ENCODE assay signal across 12 mouse cellular contexts in the genomic region with DNA sequence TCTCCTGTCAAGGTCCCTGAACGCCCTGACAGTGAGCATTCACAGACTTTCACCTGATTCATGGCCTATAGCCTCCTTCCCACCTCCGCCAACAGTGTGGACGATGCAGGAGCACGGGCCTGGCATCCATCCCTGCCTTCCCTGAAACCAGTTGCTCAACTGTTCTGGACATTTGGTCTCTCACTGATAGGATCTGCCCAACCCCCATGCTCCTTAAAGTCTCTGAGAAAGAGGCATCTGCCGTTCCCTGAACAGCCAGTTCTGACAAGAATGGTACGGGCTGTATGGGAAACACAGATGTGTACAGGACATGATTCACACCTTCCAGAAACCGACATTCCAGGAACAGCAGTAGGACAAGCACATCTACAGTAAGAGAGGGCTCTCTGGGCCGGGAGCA. TPM values are rescaled to one million over a fixed set of nuclear protein-coding genes. Genes with fewer than 3 reads are reported as not detected.
DNase-seq lines count a peak whose midpoint lies in the region; ATAC-seq and TF ChIP-seq lines count a peak whose summit lies in the region.
"Had no signal": no experiment of that assay in that cellular context is flagged by ENCODE, and none has a peak within 500 bp of the region (broad histone marks: within the 10 kb centered on the region; RNA-seq: fewer than 3 reads in every experiment).

No protein-coding gene starts in this region.

- peak overlapping the region; percentile 17; the same call in 1 of the 2 replicates for H3K4me3 ChIP-seq in gastrocnemius, adult 2 months
- H3K4me3 ChIP-seq: liver, embryonic 15.5 days had no signal

- no peak for TF ChIP-seq CTCF in gastrocnemius, adult 2 months (IDR thresholded peaks at IDR 0.05)

- ATAC-seq in frontal cortex, adult (ENCODE audit: low TSS enrichment) = no peak

- peak; percentile 79 for DNase-seq in gastrocnemius, adult 2 months
- DNase-seq in gastrocnemius, postnatal 14 days = no peak
- peak; percentile 16 to 48 for DNase-seq in lung, adult 18-20 months
- DNase-seq in lung, postnatal 36 days = no peak
- DNase-seq in adrenal gland, postnatal 14 days = peak; percentile 60
- DNase-seq in heart, postnatal 36 days = peak; percentile 37 to 45
- DNase-seq in left cerebral cortex, adult 18-20 months (ENCODE audit: low spot score in 2 of 2) = no peak
- DNase-seq: cerebellum, adult 11-12 months; right cerebral cortex, postnatal 14 days; thymus, postnatal 25 days had no signal

- H3K27ac ChIP-seq in gastrocnemius, adult 2 months = peak overlapping the region; percentile 75
- H3K27ac ChIP-seq: liver, embryonic 15.5 days had no signal

- intact Hi-C loops in gastrocnemius, adult 2 months (cut with DNase I) = no loop called here
- intact Hi-C loops in gastrocnemius, postnatal 14 days (cut with DNase I; ENCODE audit: low total_unique reads) = no loop called here
- intact Hi-C loops in heart, postnatal 36 days (cut with DNase I) = no loop called here

RNA-seq across cellular contexts. Expression of gene Nek7, which starts 13.2 kb away (rescaled TPM):
- 100 to 1,000 TPM in 1 of 2 experiments, 10 to 100 TPM in 1; 97.8 to 113 TPM for total RNA-seq in gastrocnemius, adult 2 months (2021)
- 10 to 100 TPM; 51.2 to 56.9 TPM for total RNA-seq in gastrocnemius, postnatal 14 days (2021)
- total RNA-seq in adrenal gland, postnatal 14 days (2021) = 44.8 and 50.4 TPM in 2 replicates
- total RNA-seq in heart, postnatal 36 days (2021) = 10 to 100 TPM; 78.8 to 80.0 TPM
- 10 to 100 TPM; 35.6 to 37.0 TPM for total RNA-seq in left cerebral cortex, adult 18-20 months (2021)

Comparison
In these comparisons a context has a peak if more than half of its experiments do, and no peak if none do; other contexts are left out.
1. DNase-seq: peak in gastrocnemius, adult 2 months (single experiment), lung, adult 18-20 months (2 of 2), adrenal gland, postnatal 14 days (single experiment) and heart, postnatal 36 days (2 of 2); none in gastrocnemius, postnatal 14 days (single experiment), lung, postnatal 36 days (single experiment) and left cerebral cortex, adult 18-20 months (0 of 2).